Comparison of ENCODE assay signal across 18 mouse cellular contexts in the genomic region with DNA sequence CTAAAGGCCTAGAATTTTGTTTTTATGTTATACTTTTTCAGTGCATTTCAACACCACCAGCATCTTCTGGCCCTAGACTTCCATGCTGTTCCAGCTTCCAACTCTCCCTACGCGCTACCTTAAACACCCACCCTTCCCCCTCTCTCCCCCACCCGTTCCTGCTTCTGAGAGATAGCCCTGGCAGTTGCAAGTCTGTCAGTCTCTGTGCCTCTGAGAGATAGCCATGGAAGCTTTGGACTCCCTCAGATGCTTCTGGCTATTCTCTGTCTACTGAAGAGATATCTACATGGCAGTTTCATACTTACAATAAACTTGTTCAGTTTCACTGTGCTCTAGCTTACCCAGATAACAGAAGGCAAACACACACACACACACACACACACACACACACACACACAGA.
"Had no signal": no experiment of that assay in that cellular context is flagged by ENCODE, and none has a peak within 500 bp of the region (broad histone marks: within the 10 kb centered on the region; RNA-seq: fewer than 3 reads in every experiment).

No protein-coding gene starts in this region.

- DNase-seq: kidney, adult 2 months; kidney, postnatal 25 days; layer of hippocampus, adult 9-11 months; lung, adult 18-20 months; lung, postnatal 10 days; lung, postnatal 36 days; retina, postnatal 1 day; right cerebral cortex, postnatal 25 days; spleen, adult 18-20 months; thymus, postnatal 25 days had no signal

- H3K9me3 ChIP-seq: lung, embryonic 15.5 days; midbrain, embryonic 12.5 days; midbrain, embryonic 15.5 days; neural tube, embryonic 12.5 days; stomach, embryonic 15.5 days had no signal

- H3K9ac ChIP-seq: lung, embryonic 15.5 days; midbrain, embryonic 12.5 days; midbrain, embryonic 15.5 days; neural tube, embryonic 12.5 days; stomach, embryonic 15.5 days had no signal

- H3K36me3 ChIP-seq: lung, embryonic 15.5 days; midbrain, embryonic 12.5 days; midbrain, embryonic 15.5 days; neural tube, embryonic 12.5 days; stomach, embryonic 15.5 days had no signal

- ATAC-seq: intestine, postnatal 0 days; midbrain, embryonic 15.5 days had no signal

- H3K27me3 ChIP-seq: lung, embryonic 15.5 days; midbrain, embryonic 12.5 days; midbrain, embryonic 15.5 days; neural tube, embryonic 12.5 days; stomach, embryonic 15.5 days had no signal

- H3K27ac ChIP-seq: kidney, postnatal 0 days; layer of hippocampus, adult 2 months; lung, embryonic 15.5 days; midbrain, embryonic 12.5 days; midbrain, embryonic 15.5 days; neural tube, embryonic 12.5 days; stomach, embryonic 15.5 days had no signal

- H3K4me3 ChIP-seq: layer of hippocampus, adult 2 months; lung, embryonic 15.5 days; midbrain, embryonic 12.5 days; midbrain, embryonic 15.5 days; neural tube, embryonic 12.5 days; stomach, embryonic 15.5 days had no signal

- H3K4me1 ChIP-seq: lung, embryonic 15.5 days; midbrain, embryonic 12.5 days; midbrain, embryonic 15.5 days; neural tube, embryonic 12.5 days; stomach, embryonic 15.5 days had no signal

- H3K4me2 ChIP-seq: lung, embryonic 15.5 days; midbrain, embryonic 12.5 days; midbrain, embryonic 15.5 days; neural tube, embryonic 12.5 days; stomach, embryonic 15.5 days had no signal
